Mouse (Mus musculus) layer of hippocampus, postnatal 14 days (tissue): ENCODE measurements at regions not wholly inside any gene's neighbourhood (a gene's known extent, or its start where the extent isn't known, plus 50 kb on each side); places are given as distances from the start of the nearest gene placed in this dataset.
"Not testable (repeated sequence)": the region's sequence is repeated elsewhere in the genome, so short reads cannot be mapped to it uniquely, and the experiment has no call there.

Source experiments
- DNase-seq, 2 experiments: peaks; one replicate each; pipeline ENCODE4 v3.0.0; 2021 to 2022; ENCODE audit warnings: low spot score in 2 of 2, mixed read lengths in 1 of 2

- DNase-seq: no peak
Observed at GRCm38 (mm10) chr3:54541389-54541788, 151.2 kb upstream of the Supt20 start.

DNA sequence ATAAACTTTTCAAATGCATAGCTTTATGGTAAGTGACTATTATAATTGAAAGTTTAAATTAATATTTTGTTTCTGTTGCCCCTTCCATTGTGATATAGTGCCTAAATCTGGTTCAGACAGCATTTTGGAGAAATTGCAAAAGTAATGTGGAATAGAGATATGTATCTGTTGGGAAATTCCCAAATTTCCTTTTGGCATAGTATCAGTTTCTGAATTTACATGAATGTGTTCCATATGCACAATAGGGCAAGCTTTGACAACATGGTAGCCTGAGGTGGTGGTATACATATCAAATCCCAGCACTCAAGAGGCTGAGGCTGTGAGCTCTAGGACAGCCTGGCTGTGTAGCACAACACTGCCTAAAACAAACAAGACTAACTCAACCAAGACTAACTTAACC lies 147.2 kb upstream of the Supt20 start:
- DNase-seq: no peak

GRCm38 (mm10) chr3:54551908-54552307 lies 140.7 kb upstream of the Supt20 start:
- DNase-seq: peak; percentile 12 to 48

DNA sequence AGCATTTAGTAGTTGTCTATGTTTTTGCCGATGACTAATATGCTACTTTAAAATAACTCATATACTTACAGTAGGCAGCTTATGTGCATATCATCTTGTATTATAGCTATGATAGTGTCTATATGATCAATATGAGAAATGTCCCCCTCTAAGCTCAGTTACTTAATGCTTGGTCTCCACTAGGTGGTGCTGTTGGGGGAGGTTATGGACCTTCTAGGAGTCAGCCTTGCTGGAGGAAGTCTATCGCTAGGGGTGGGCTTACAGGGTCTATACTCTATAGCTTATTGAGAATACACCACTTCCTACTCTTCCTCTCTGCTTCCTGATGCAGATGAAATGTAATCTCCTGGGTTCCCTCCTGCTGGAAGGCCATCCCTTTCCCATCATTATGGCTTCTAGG lies 136.7 kb upstream of the Supt20 start:
- no peak for DNase-seq

- DNase-seq: no peak
Observed at GRCm38 (mm10) chr3:54559053-54559452, 133.6 kb upstream of the Supt20 start.

GRCm38 (mm10) chr3:54559527-54559926 lies 133.1 kb upstream of the Supt20 start:
- DNase-seq: no peak

DNA sequence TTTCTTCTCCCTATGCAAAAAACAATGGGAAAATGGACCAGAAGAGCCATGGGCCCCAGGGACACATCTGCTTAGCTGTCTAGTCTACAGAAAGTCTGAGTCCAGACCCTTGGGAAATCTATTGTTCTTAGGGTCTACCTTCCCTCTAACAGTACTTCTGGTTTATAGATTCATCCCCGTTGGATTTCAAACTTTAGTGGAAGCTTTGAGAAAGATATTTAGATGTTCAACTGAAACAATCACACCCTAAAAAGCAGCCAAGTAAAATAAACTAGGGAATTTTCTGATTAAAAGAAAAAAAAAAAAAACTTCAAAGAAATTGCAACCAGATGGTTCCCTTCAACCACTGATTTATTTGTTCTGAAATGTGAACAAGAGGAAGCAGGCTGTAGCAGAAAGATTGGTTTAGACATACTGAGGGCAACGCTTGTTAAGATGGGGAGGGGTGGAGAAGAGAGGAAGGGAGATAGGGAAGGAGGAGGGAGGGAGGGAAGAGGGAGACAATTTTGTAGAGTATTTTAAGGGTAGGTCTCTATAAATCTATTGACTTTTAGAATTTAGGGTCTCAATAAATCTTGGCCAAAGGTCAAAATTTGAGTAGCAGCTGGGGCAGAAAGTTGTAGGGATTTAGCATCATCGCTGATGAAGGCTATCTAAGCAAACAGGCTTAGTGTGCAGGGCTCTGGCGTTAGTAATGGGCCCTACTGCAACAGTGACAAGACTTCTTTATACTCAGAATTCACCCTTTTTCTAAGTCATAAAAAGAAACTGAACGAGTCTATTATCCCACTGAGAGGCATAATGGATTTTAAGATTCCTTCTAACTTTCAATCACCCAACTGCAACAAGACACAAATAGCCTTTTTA lies 132.3 kb upstream of the Supt20 start:
- DNase-seq: peak in 1 of 2 experiments; percentile 7

- DNase-seq: no peak
Observed at GRCm38 (mm10) chr3:54567329-54567728, 125.3 kb upstream of the Supt20 start.

GRCm38 (mm10) chr3:54568096-54568495 lies 124.5 kb upstream of the Supt20 start:
- no peak for DNase-seq

DNA sequence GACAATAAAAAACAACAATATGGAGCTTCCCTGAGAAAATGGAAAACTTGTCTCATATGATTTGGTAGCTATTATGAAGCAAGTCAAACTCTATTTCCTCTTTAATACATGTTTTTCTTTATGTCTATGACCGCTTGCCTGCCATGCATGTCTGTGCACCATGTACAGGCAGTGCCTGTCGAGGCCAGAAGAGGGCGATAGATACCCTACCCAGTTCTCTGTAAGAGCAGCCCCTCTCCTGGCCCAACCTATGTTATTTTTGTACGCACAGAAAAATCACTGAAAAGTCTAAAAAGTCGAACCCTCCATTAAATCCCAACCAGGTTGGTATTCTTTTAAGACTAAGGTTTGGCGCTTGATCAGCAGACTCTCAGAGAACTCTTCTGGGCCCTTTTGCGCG lies 122.1 kb upstream of the Supt20 start:
- no peak for DNase-seq

GRCm38 (mm10) chr3:54577851-54578250 lies 114.8 kb upstream of the Supt20 start:
- no peak for DNase-seq

DNA sequence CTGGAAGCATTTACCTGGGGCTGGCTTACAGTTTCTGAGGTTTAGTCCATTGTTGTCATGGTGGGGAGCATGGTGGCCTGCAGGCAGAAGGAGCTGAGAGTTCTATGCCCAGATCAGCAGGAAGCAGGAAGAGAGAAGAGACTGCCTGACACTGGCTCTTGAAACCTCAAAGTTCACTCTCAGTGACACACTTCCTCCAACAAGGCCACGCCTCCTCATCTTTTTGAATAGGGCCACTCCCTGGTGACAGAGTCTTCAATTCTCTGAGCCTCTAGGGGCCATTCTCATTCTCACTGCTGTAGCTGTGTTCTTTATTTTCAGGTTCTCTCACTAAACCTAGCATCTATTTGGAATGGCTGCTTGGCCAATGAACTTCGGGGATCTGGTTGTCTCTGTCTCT lies 113.2 kb upstream of the Supt20 start:
- no peak for DNase-seq

GRCm38 (mm10) chr3:54580339-54580738 lies 112.3 kb upstream of the Supt20 start:
- DNase-seq: no peak

- DNase-seq: not testable (repeated sequence)
Observed at GRCm38 (mm10) chr3:54585781-54586180, 106.8 kb upstream of the Supt20 start.

DNA sequence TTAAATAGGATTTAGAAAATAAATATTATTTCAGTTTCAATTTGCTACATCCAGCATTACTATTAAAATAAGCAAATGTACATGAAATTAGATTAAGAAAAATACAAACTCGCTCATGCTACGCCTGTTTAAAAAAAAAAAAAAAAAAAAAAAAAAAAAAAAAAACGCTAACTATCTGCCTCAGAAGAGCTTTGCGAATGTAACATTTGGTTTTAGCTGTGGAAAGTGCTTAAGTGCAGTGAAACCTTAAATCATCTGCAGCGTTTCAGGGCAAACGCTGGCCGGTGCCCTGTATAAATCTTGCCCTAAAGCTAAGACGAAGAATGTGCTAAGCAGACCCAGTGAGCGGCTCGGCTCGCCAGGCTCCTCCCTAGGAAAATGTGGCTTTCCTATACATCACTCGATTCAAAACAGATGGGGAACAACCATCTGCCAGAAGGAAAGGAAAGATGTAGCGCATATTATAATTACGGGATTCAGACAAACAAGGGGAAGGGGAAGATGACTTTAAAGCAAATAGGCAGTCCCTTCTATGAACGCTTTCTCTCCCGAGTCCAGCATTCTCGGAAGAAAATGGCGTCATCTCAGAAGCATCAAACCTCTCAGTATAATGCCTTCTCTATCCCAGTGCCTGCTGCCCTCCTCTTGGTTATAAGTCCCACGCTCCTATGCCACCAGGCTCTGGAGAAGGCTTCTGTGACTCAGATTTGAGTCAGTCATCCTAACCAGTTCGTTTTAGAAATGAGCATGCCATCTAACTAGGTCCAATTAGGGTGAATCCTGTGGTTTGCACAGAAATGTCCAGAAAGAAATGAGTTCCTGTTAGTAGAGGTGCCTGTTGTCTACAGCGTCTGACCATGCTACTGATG lies 105.2 kb upstream of the Supt20 start:
- DNase-seq: peak in 1 of 2 experiments; percentile 10

DNA sequence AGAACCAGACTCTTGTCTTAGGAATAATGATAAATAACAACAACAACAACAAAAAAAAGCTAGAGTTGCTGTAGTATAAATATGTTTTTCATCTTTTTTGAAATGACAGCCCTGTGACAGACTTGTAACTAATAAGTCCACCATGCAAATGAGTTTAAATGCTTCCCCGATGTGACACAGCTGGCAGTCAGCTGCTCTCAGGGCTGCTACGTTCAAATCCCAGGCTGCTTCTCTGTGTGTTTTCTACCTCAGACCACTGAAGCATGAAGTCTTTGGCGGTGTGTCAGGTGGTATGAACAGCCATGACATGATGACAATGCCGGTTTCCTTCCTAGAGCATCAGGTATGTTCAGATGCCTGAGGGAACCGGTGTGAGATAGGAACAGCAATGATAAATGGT lies 104.4 kb upstream of the Supt20 start:
- no peak for DNase-seq

GRCm38 (mm10) chr3:54589976-54590375 lies 102.6 kb upstream of the Supt20 start:
- DNase-seq: no peak

GRCm38 (mm10) chr3:54591160-54591559 lies 101.4 kb upstream of the Supt20 start:
- DNase-seq: no peak

GRCm38 (mm10) chr3:54592064-54592463 lies 100.5 kb upstream of the Supt20 start:
- DNase-seq: no peak

GRCm38 (mm10) chr3:54592655-54593428 lies 99.8 kb upstream of the Supt20 start:
- no peak for DNase-seq

GRCm38 (mm10) chr3:54595193-54595592 lies 97.4 kb upstream of the Supt20 start:
- no peak for DNase-seq
